Mouse (Mus musculus): ENCODE data around the gene Jsrp1. TPM values are rescaled to one million over a fixed set of nuclear protein-coding genes. Genes with fewer than 3 reads are reported as not detected.

Jsrp1 gene
- polyA plus RNA-seq, 1 experiment from 2014 or later: 0.31 TPM

- no peaks in the 10 kb centered on the region for H3K27me3 ChIP-seq
- H3K9me3 ChIP-seq: no peaks in the 10 kb centered on the region
- H3K36me3 ChIP-seq: peaks cover 3% of the 10 kb centered on the region; the same call in 1 of the 2 replicates
- no peak overlapping the region for H3K9ac ChIP-seq (replicated peaks)
- H3K4me3 ChIP-seq: no peak overlapping the region
- no peak for ATAC-seq (replicated peaks)
- 92% methylated on average over 4 of the region's 4 CpGs for WGBS
- H3K4me2 ChIP-seq (replicated peaks): no peak overlapping the region
- H3K27ac ChIP-seq (replicated peaks): no peak overlapping the region
- H3K4me1 ChIP-seq: peaks cover 48% of the 10 kb centered on the region
Observed at GRCm38 (mm10) chr10:80760596-80761524, 52.4 kb downstream of the Jsrp1 start.

DNA sequence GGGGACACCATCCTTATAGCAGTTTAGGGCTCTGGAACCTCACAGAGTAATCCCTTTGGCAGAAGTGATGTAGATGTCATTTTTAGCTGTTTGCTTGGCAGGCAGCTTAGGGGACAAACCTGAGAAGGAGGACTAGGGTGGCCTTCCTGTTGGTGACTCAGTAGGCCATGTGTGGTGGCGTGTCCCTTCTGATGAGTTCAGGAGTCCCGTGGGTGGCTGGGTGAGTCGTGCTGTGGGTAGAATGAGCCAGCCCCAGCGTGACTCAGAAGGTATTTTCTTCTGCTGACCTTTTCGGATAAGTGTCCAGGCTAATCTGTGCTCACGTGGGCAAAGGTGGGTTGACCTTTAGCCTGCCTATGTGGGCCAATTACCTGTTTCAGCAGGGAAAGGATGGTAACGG is 54.6 kb downstream of the Jsrp1 start:
- no peak overlapping the region for H3K4me2 ChIP-seq (replicated peaks)
- no peak overlapping the region for H3K9ac ChIP-seq (replicated peaks)
- no peaks in the 10 kb centered on the region for H3K36me3 ChIP-seq
- no peaks in the 10 kb centered on the region for H3K9me3 ChIP-seq
- H3K4me1 ChIP-seq: peaks cover 54% of the 10 kb centered on the region
- ATAC-seq (replicated peaks): no peak
- H3K27me3 ChIP-seq: no peaks in the 10 kb centered on the region
- no peak overlapping the region for H3K27ac ChIP-seq (replicated peaks)
- H3K4me3 ChIP-seq: no peak overlapping the region
- WGBS: 92% methylated on average over 7 of the region's 7 CpGs

MicroRNAs encoded within 50 kb of the gene (microRNA counts, 519-probe panel; counts per million panel counts)
- microRNA mmu-miR-1982: not detected

Small RNA genes lying within 50 kb of the gene (microRNA-seq; reads per million reads assigned to microRNA genes)
- gene Mir1982: 4.2 reads per million, percentile 15 among the genes with 10 or more reads in this experiment

Other genes starting within 250 kb of the Jsrp1 start
- 8.0 and 8.5 TPM in 2 replicates for gene Klf16, start 236.2 kb downstream of the Jsrp1 start, polyA plus RNA-seq (2015; fragmentation: Nextera tagmentation; extraction: Ambion mirVana)
- 118 and 120 TPM in 2 replicates for gene Abhd17a, start 223.2 kb downstream of the Jsrp1 start, polyA plus RNA-seq (2015; fragmentation: Nextera tagmentation; extraction: Ambion mirVana)
- 66.8 and 68.2 TPM in 2 replicates for gene Scamp4, start 210.6 kb downstream of the Jsrp1 start, polyA plus RNA-seq (2015; fragmentation: Nextera tagmentation; extraction: Ambion mirVana)
- 4.5 and 6.4 TPM in 2 replicates for gene Adat3, start 210.6 kb downstream of the Jsrp1 start, polyA plus RNA-seq (2015; fragmentation: Nextera tagmentation; extraction: Ambion mirVana)
- 3.2 and 4.5 TPM in 2 replicates for gene Gm49322, start 207.5 kb downstream of the Jsrp1 start, polyA plus RNA-seq (2015; fragmentation: Nextera tagmentation; extraction: Ambion mirVana)
- 117 and 126 TPM in 2 replicates for gene Csnk1g2, start 190.7 kb downstream of the Jsrp1 start, polyA plus RNA-seq (2015; fragmentation: Nextera tagmentation; extraction: Ambion mirVana)
- gene Btbd2, start 156.4 kb downstream of the Jsrp1 start, polyA plus RNA-seq (2015; fragmentation: Nextera tagmentation; extraction: Ambion mirVana): 83.4 and 87.5 TPM in 2 replicates
- 60.9 and 64.8 TPM in 2 replicates for gene Mknk2, start 135.4 kb downstream of the Jsrp1 start, polyA plus RNA-seq (2015; fragmentation: Nextera tagmentation; extraction: Ambion mirVana)
- 52.6 and 55.1 TPM in 2 replicates for gene Mob3a, start 111.5 kb downstream of the Jsrp1 start, polyA plus RNA-seq (2015; fragmentation: Nextera tagmentation; extraction: Ambion mirVana)
- gene Izumo4, start 111.3 kb downstream of the Jsrp1 start, polyA plus RNA-seq (2015; fragmentation: Nextera tagmentation; extraction: Ambion mirVana): 33.4 and 35.2 TPM in 2 replicates
- gene Ap3d1, start 71.2 kb downstream of the Jsrp1 start, polyA plus RNA-seq (2015; fragmentation: Nextera tagmentation; extraction: Ambion mirVana): 98.9 and 103 TPM in 2 replicates
- 22.0 and 23.1 TPM in 2 replicates for gene Dot1l, start 58.3 kb downstream of the Jsrp1 start, polyA plus RNA-seq (2015; fragmentation: Nextera tagmentation; extraction: Ambion mirVana)
- gene Sf3a2, start 15.3 kb downstream of the Jsrp1 start, polyA plus RNA-seq (2015; fragmentation: Nextera tagmentation; extraction: Ambion mirVana): 60.2 and 62.6 TPM in 2 replicates
- 140 and 154 TPM in 2 replicates for gene Plekhj1, start 14.9 kb downstream of the Jsrp1 start, polyA plus RNA-seq (2015; fragmentation: Nextera tagmentation; extraction: Ambion mirVana)
- gene Amh, start 8.3 kb downstream of the Jsrp1 start, polyA plus RNA-seq (2015; fragmentation: Nextera tagmentation; extraction: Ambion mirVana): 0.10 TPM in 2 replicates
- 1,419 and 1,463 TPM in 2 replicates for gene Oaz1, start 13.2 kb upstream of the Jsrp1 start, polyA plus RNA-seq (2015; fragmentation: Nextera tagmentation; extraction: Ambion mirVana)
- gene Lingo3, start 30.5 kb upstream of the Jsrp1 start, polyA plus RNA-seq (2015; fragmentation: Nextera tagmentation; extraction: Ambion mirVana): 4.4 and 5.5 TPM in 2 replicates
- gene Lsm7, start 41.7 kb upstream of the Jsrp1 start, polyA plus RNA-seq (2015; fragmentation: Nextera tagmentation; extraction: Ambion mirVana): 268 and 279 TPM in 2 replicates
- 58.7 and 61.0 TPM in 2 replicates for gene Sppl2b, start 41.8 kb upstream of the Jsrp1 start, polyA plus RNA-seq (2015; fragmentation: Nextera tagmentation; extraction: Ambion mirVana)
- gene Tmprss9, start 58.4 kb upstream of the Jsrp1 start, polyA plus RNA-seq (2015; fragmentation: Nextera tagmentation; extraction: Ambion mirVana): 0.06 and 0.15 TPM in 2 replicates
- gene Timm13, start 87.5 kb upstream of the Jsrp1 start, polyA plus RNA-seq (2015; fragmentation: Nextera tagmentation; extraction: Ambion mirVana): 326 and 357 TPM in 2 replicates
- gene Lmnb2, start 104.7 kb upstream of the Jsrp1 start, polyA plus RNA-seq (2015; fragmentation: Nextera tagmentation; extraction: Ambion mirVana): 50.6 and 53.5 TPM in 2 replicates
- 5.5 and 5.9 TPM in 2 replicates for gene Gadd45b, start 116.6 kb upstream of the Jsrp1 start, polyA plus RNA-seq (2015; fragmentation: Nextera tagmentation; extraction: Ambion mirVana)
- 30.8 and 32.1 TPM in 2 replicates for gene Gng7, start 201.4 kb upstream of the Jsrp1 start, polyA plus RNA-seq (2015; fragmentation: Nextera tagmentation; extraction: Ambion mirVana)
- 32.6 and 36.0 TPM in 2 replicates for gene Diras1, start 212.2 kb upstream of the Jsrp1 start, polyA plus RNA-seq (2015; fragmentation: Nextera tagmentation; extraction: Ambion mirVana)
- 46.3 TPM in 2 replicates for gene Slc39a3, start 223.9 kb upstream of the Jsrp1 start, polyA plus RNA-seq (2015; fragmentation: Nextera tagmentation; extraction: Ambion mirVana)
- 316 and 320 TPM in 2 replicates for gene Sgta, start 246.7 kb upstream of the Jsrp1 start, polyA plus RNA-seq (2015; fragmentation: Nextera tagmentation; extraction: Ambion mirVana)

Measured in forebrain, embryonic 15.5 days (tissue).